Mouse (Mus musculus) midbrain, postnatal 0 days (tissue): Measurements from ENCODE around the gene Pltp. TPM values are rescaled to one million over a fixed set of nuclear protein-coding genes. Genes with fewer than 3 reads are reported as not detected.

ENCODE experiments used
- ATAC-seq: fragments of 200-750 bp; cut with Nextera tagmentation; 2 replicates; pipeline ENCODE4 v1.8.0; 2017; ENCODE audit warnings: moderate number of reproducible peaks, mild to moderate bottlenecking, moderate TSS enrichment, moderate library complexity; ENCODE audit not compliant: low FRiP score
- DNase-seq: peaks from one replicate; pipeline ENCODE4 v3.0.0-alpha.2; 2015; ENCODE audit warnings: low spot score
- H3K27ac ChIP-seq: fragments of 300-500 bp; sonication (generic); 2 replicates; pipeline ENCODE4 v1.5.1; 2014; ENCODE audit warnings: low read depth, mild to moderate bottlenecking, low read length, mixed read lengths
- H3K27me3 ChIP-seq: fragments of 300-500 bp; sonication (generic); 2 replicates; pipeline ENCODE4 v1.6.1; 2014; ENCODE audit warnings: low read length, control low read depth, mixed read lengths; ENCODE audit not compliant: insufficient read depth
- H3K36me3 ChIP-seq: fragments of 300-500 bp; sonication (generic); 2 replicates; pipeline ENCODE4 v1.6.1; 2014; ENCODE audit warnings: low read length, control low read depth, mixed read lengths; ENCODE audit not compliant: insufficient read depth
- H3K4me1 ChIP-seq: fragments of 300-500 bp; sonication (generic); 2 replicates; pipeline ENCODE4 v1.6.1; 2014; ENCODE audit warnings: mild to moderate bottlenecking, control low read depth, antibody characterized with exemption, low read length, mixed read lengths; ENCODE audit not compliant: insufficient read depth
- H3K4me2 ChIP-seq: fragments of 300-500 bp; sonication (generic); 2 replicates; pipeline ENCODE4 v1.6.1; 2014; ENCODE audit warnings: low read depth, mild to moderate bottlenecking, low read length, mixed read lengths; ENCODE audit not compliant: poor library complexity, severe bottlenecking
- H3K4me3 ChIP-seq: fragments of 300-500 bp; sonication (generic); 2 replicates; pipeline ENCODE4 v1.5.1; 2014; ENCODE audit warnings: low read depth, mild to moderate bottlenecking, low read length, moderate library complexity
- H3K9ac ChIP-seq: fragments of 300-500 bp; sonication (generic); replicated peaks from 2 replicates; pipeline ENCODE4 v1.6.1; 2014; ENCODE audit warnings: mild to moderate bottlenecking, low read length, moderate library complexity, mixed read lengths; ENCODE audit not compliant: poor library complexity, severe bottlenecking
- H3K9me3 ChIP-seq: fragments of 300-500 bp; sonication (generic); 2 replicates; pipeline ENCODE4 v1.6.1; 2016; ENCODE audit warnings: low read length, control low read depth
- CTCF ChIP-seq: IDR thresholded peaks from 2 replicates; pipeline ENCODE4 v1.5.1; 2016; ENCODE audit warnings: antibody characterized with exemption, mild to moderate bottlenecking
- WGBS: fragments of 180-500 bp; shearing (Covaris S2); extraction: QIAGEN DNeasy Blood & Tissue Kit; methylation state at CpG from one replicate; pipeline ENCODE4 v1.1.7; 2014; 5-methylcytosine and 5-hydroxymethylcytosine counted together
- polyA plus RNA-seq: library from polyadenylated mRNA; unstranded; fragments of >200 nt; fragmentation: Nextera tagmentation; extraction: Ambion mirVana; gene quantifications from 2 replicates; pipeline ENCODE4 v1.2.1, GENCODE M21; 2015
- total RNA-seq: library from RNA; depleted of rRNA; stranded (reverse); fragments of >200 nt; gene quantifications from 2 replicates; pipeline ENCODE4 v1.2.3, GENCODE M21; 2014

The Pltp gene
- total and polyA plus RNA-seq, 2 experiments from 2014 or later: 55.5 to 85.5 TPM

GRCm38 (mm10) chr2:164813557-164813956, 44.0 kb downstream of the Pltp start:
- no peaks in the 10 kb centered on the region for H3K4me1 ChIP-seq
- H3K27ac ChIP-seq: no peak overlapping the region
- no peak overlapping the region for H3K4me3 ChIP-seq
- no peak overlapping the region for H3K9ac ChIP-seq
- TF ChIP-seq CTCF: no peak
- no peak overlapping the region for H3K4me2 ChIP-seq
- H3K36me3 ChIP-seq: peaks cover 13% of the 10 kb centered on the region
- H3K9me3 ChIP-seq: no peaks in the 10 kb centered on the region
- WGBS: 69% methylated on average over 2 of the region's 2 CpGs
- no peaks in the 10 kb centered on the region for H3K27me3 ChIP-seq
- no peak for ATAC-seq
- no peak for DNase-seq

GRCm38 (mm10) chr2:164806614-164807013, 50.9 kb downstream of the Pltp start:
- no peak for TF ChIP-seq CTCF
- DNase-seq (no peak), ATAC-seq (no peak)
- Histone ChIP-seq H3K4me2 (no peak overlapping the region), H3K4me3 (no peak overlapping the region), H3K9me3 (no peaks in the 10 kb centered on the region), H3K36me3 (peaks cover 18% of the 10 kb centered on the region), H3K27me3 (no peaks in the 10 kb centered on the region), H3K27ac (no peak overlapping the region), H3K9ac (no peak overlapping the region), H3K4me1 (no peaks in the 10 kb centered on the region)
- WGBS: 88% methylated on average over 7 of the region's 7 CpGs

DNA sequence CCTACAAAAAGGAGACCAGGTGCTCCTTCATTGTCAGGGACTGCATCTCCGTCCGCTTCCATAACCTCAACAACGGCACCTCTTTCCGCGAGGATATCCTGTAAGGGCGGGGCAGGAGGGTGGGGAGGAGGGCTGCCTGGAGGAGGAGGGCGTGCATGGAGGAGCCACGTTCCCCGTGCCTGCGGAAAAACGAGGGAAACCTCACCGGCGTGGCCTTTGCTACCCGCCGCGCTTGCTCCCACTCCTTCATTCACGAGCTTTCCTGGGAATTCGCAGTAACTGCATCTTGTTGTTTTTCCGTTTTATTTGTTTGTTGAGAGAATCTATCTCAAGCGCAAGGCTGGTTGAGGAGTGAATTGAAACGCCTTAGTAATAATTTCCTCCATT, 52.2 kb downstream of the Pltp start:
- Histone ChIP-seq H3K36me3 (peaks cover 16% of the 10 kb centered on the region), H3K4me2 (peak overlapping the region; percentile 81), H3K27ac (peak overlapping the region; percentile 90), H3K9me3 (no peaks in the 10 kb centered on the region), H3K4me1 (no peaks in the 10 kb centered on the region), H3K4me3 (peak overlapping the region; percentile 73), H3K9ac (peak overlapping the region; percentile 92), H3K27me3 (no peaks in the 10 kb centered on the region)
- under 1% methylated on average over 21 of the region's 21 CpGs for WGBS
- TF ChIP-seq CTCF: no peak
- DNase-seq: peak; percentile 31
- peak; percentile 57 for ATAC-seq

GRCm38 (mm10) chr2:164804533-164805331, 52.8 kb downstream of the Pltp start, which contains the start of the genes Acot8 and Zswim3:
TSS of gene Acot8 (minus strand) at chr2:164804882.
TSS of gene Zswim3 (plus strand) at chr2:164805098.
- peaks cover 13% of the 10 kb centered on the region for H3K36me3 ChIP-seq
- no peak for TF ChIP-seq CTCF
- no peaks in the 10 kb centered on the region for H3K27me3 ChIP-seq
- H3K4me1 ChIP-seq: no peaks in the 10 kb centered on the region
- peak within 1 kb of the TSS; percentile 81 for H3K4me2 ChIP-seq
- DNase-seq: peak; percentile 99
- peak within 1 kb of the TSS; percentile 90 for H3K27ac ChIP-seq
- WGBS: under 1% methylated on average over 47 of the region's 47 CpGs
- peak within 1 kb of the TSS; percentile 73 for H3K4me3 ChIP-seq
- no peaks in the 10 kb centered on the region for H3K9me3 ChIP-seq
- peak within 1 kb of the TSS; percentile 92 for H3K9ac ChIP-seq
- peak; percentile 97 for ATAC-seq

GRCm38 (mm10) chr2:164803921-164804313, 53.6 kb downstream of the Pltp start:
- Histone ChIP-seq H3K9ac (peak overlapping the region; percentile 63), H3K36me3 (peaks cover 8% of the 10 kb centered on the region), H3K9me3 (no peaks in the 10 kb centered on the region), H3K4me3 (peak overlapping the region; percentile 73), H3K27ac (peak overlapping the region; percentile 87; the same call in 1 of the 2 replicates), H3K4me1 (no peaks in the 10 kb centered on the region), H3K27me3 (no peaks in the 10 kb centered on the region), H3K4me2 (peak overlapping the region; percentile 63)
- 58% methylated on average over 1 of the region's 1 CpGs for WGBS
- TF ChIP-seq CTCF: no peak
- ATAC-seq (no peak), DNase-seq (no peak)

- Histone ChIP-seq H3K4me3 (peak overlapping the region; percentile 73), H3K9ac (peak overlapping the region; percentile 63; the same call in 1 of the 2 replicates), H3K4me2 (peak overlapping the region; percentile 63), H3K27ac (no peak overlapping the region), H3K4me1 (no peaks in the 10 kb centered on the region), H3K36me3 (peaks cover 5% of the 10 kb centered on the region; the same call in 1 of the 2 replicates), H3K9me3 (no peaks in the 10 kb centered on the region), H3K27me3 (no peaks in the 10 kb centered on the region)
- ATAC-seq (no peak), DNase-seq (no peak)
- WGBS: 93% methylated on average over 16 of the region's 16 CpGs
- TF ChIP-seq CTCF: no peak
Measured at GRCm38 (mm10) chr2:164803201-164803920, 54.1 kb downstream of the Pltp start.
